Mouse (Mus musculus): ENCODE results near the gene Bbs1.
"Not testable (repeated sequence)": the region's sequence is repeated elsewhere in the genome, so short reads cannot be mapped to it uniquely, and the experiment has no call there.

Bbs1 gene

GRCm38 (mm10) chr19:4883961-4884360, 22.5 kb downstream of the Bbs1 start:
- no peak for DNase-seq (ENCODE audit: low spot score in 2 of 2)

GRCm38 (mm10) chr19:4879324-4879703, 27.1 kb downstream of the Bbs1 start:
- DNase-seq (ENCODE audit: low spot score in 2 of 2), result no peak

- peak; percentile 94 to 95 for DNase-seq (ENCODE audit: low spot score in 2 of 2)
Measured at GRCm38 (mm10) chr19:4878405-4879323, 27.8 kb downstream of the Bbs1 start, which contains the start of gene Zdhhc24. TSS of gene Zdhhc24 (plus strand) at chr19:4878668.

GRCm38 (mm10) chr19:4877785-4878184, 28.6 kb downstream of the Bbs1 start, which contains the start of gene Actn3:
TSS of gene Actn3 (minus strand) at chr19:4877909.
- no peak for DNase-seq (ENCODE audit: low spot score in 2 of 2)

GRCm38 (mm10) chr19:4876755-4877154, 29.7 kb downstream of the Bbs1 start:
- no peak for DNase-seq (ENCODE audit: low spot score in 2 of 2)

GRCm38 (mm10) chr19:4876241-4876640, 30.2 kb downstream of the Bbs1 start:
- no peak for DNase-seq (ENCODE audit: low spot score in 2 of 2)

- not testable (repeated sequence) for DNase-seq (ENCODE audit: low spot score in 2 of 2)
Measured at GRCm38 (mm10) chr19:4874613-4875012, 31.8 kb downstream of the Bbs1 start.

GRCm38 (mm10) chr19:4865147-4865546, 41.3 kb downstream of the Bbs1 start:
- no peak for DNase-seq (ENCODE audit: low spot score in 2 of 2)

GRCm38 (mm10) chr19:4863048-4863447, 43.4 kb downstream of the Bbs1 start:
- DNase-seq (ENCODE audit: low spot score in 2 of 2), result no peak

GRCm38 (mm10) chr19:4859081-4859480, 47.3 kb downstream of the Bbs1 start:
- DNase-seq (ENCODE audit: low spot score in 2 of 2), result no peak

GRCm38 (mm10) chr19:4855951-4856350, 50.5 kb downstream of the Bbs1 start:
- no peak for DNase-seq (ENCODE audit: low spot score in 2 of 2)

- DNase-seq (ENCODE audit: low spot score in 2 of 2), result no peak
Measured at GRCm38 (mm10) chr19:4855470-4855820, 51.0 kb downstream of the Bbs1 start.

GRCm38 (mm10) chr19:4854552-4855469, 51.6 kb downstream of the Bbs1 start, which contains the start of gene Ctsf:
TSS of gene Ctsf (plus strand) at chr19:4855130.
- peak; percentile 32 to 35 for DNase-seq (ENCODE audit: low spot score in 2 of 2)

GRCm38 (mm10) chr19:4850281-4850680, 56.1 kb downstream of the Bbs1 start:
- DNase-seq (ENCODE audit: low spot score in 2 of 2), result no peak

GRCm38 (mm10) chr19:4849800-4850199, 56.6 kb downstream of the Bbs1 start:
- no peak for DNase-seq (ENCODE audit: low spot score in 2 of 2)

GRCm38 (mm10) chr19:4847490-4847889, 58.9 kb downstream of the Bbs1 start:
- peak in 1 of 2 experiments; percentile 10 for DNase-seq (ENCODE audit: low spot score in 2 of 2)

GRCm38 (mm10) chr19:4845846-4846245, 60.6 kb downstream of the Bbs1 start:
- no peak for DNase-seq (ENCODE audit: low spot score in 2 of 2)

- no peak for DNase-seq (ENCODE audit: low spot score in 2 of 2)
Measured at GRCm38 (mm10) chr19:4842611-4843010, 63.8 kb downstream of the Bbs1 start.

GRCm38 (mm10) chr19:4840848-4841247, 65.6 kb downstream of the Bbs1 start:
- DNase-seq (ENCODE audit: low spot score in 2 of 2), result no peak

- peak; percentile 95 for DNase-seq (ENCODE audit: low spot score in 2 of 2)
Measured at GRCm38 (mm10) chr19:4839149-4839548, 67.3 kb downstream of the Bbs1 start, which contains the start of the genes Ccs and Ccdc87. TSS of gene Ccs (minus strand) at chr19:4839332. TSS of gene Ccdc87 (plus strand) at chr19:4839366.

- DNase-seq (ENCODE audit: low spot score in 2 of 2), result no peak
Measured at GRCm38 (mm10) chr19:4838526-4839140, 67.8 kb downstream of the Bbs1 start.

GRCm38 (mm10) chr19:4837049-4837448, 69.4 kb downstream of the Bbs1 start:
- no peak for DNase-seq (ENCODE audit: low spot score in 2 of 2)
